Mouse (Mus musculus) cortical plate, adult 2 months (tissue): ENCODE results near the gene Btnl10.

ENCODE experiments used
- CTCF ChIP-seq: fragments of 200-500 bp; IDR thresholded peaks from 2 replicates; pipeline ENCODE4 v1.5.1; 2011; ENCODE audit warnings: mild to moderate bottlenecking, control low read depth, low read length; ENCODE audit not compliant: insufficient read depth; ENCODE audit errors: extremely low read depth
- POLR2A ChIP-seq: fragments of 200-500 bp; IDR thresholded peaks from 2 replicates; pipeline ENCODE4 v1.6.1; 2011; ENCODE audit warnings: mild to moderate bottlenecking, low read length, control low read depth; ENCODE audit not compliant: insufficient read depth; ENCODE audit errors: extremely low read depth

GRCm38 (mm10) chr11:58951210-58951609, 33.5 kb downstream of the Btnl10 start:
- no peak for TF ChIP-seq CTCF
- no peak for TF ChIP-seq POLR2A
